Mouse (Mus musculus): ENCODE data around the gene Rps16.

GRCm38 (mm10) chr7:28318714-28319113 is 31.7 kb upstream of the Rps16 start:
- no peak for TF ChIP-seq EP300 (IDR thresholded peaks at IDR 0.05; ENCODE audit: insufficient read depth, low read depth, low read length)
- TF ChIP-seq CTCF (IDR thresholded peaks at IDR 0.05; ENCODE audit: low read depth, low read length): no peak
- no peak for TF ChIP-seq POLR2A (IDR thresholded peaks at IDR 0.05; ENCODE audit: insufficient read depth, low read length)

All from ES-Bruce4 (cell line).